Mouse (Mus musculus) embryonic facial prominence, embryonic 13.5 days (tissue): ENCODE results near the gene Sh3gl3. TPM values are rescaled to one million over a fixed set of nuclear protein-coding genes. Genes with fewer than 3 reads are reported as not detected.

Experiments
- ATAC-seq: fragments of 200-750 bp; cut with Nextera tagmentation; 2 replicates; pipeline ENCODE4 v1.8.0; 2017; ENCODE audit warnings: low read depth; ENCODE audit not compliant: insufficient number of reproducible peaks, insufficient read depth, low FRiP score, low TSS enrichment
- H3K27ac ChIP-seq: fragments of 300-500 bp; sonication (generic); 2 replicates; pipeline ENCODE4 v1.5.1; 2015; ENCODE audit warnings: moderate library complexity, mild to moderate bottlenecking, inconsistent platforms
- H3K27me3 ChIP-seq: fragments of 300-500 bp; sonication (generic); 2 replicates; pipeline ENCODE4 v1.6.1; 2015; ENCODE audit warnings: mild to moderate bottlenecking, inconsistent platforms
- H3K36me3 ChIP-seq: fragments of 300-500 bp; sonication (generic); 2 replicates; pipeline ENCODE4 v1.6.1; 2015; ENCODE audit warnings: mild to moderate bottlenecking, inconsistent platforms
- H3K4me1 ChIP-seq: fragments of 300-500 bp; sonication (generic); 2 replicates; pipeline ENCODE4 v1.6.1; 2015; ENCODE audit warnings: inconsistent platforms
- H3K4me2 ChIP-seq: fragments of 300-500 bp; sonication (generic); 2 replicates; pipeline ENCODE4 v1.6.1; 2015; ENCODE audit warnings: moderate library complexity, mild to moderate bottlenecking, inconsistent platforms
- H3K4me3 ChIP-seq: fragments of 300-500 bp; sonication (generic); 2 replicates; pipeline ENCODE4 v1.5.1; 2015; ENCODE audit warnings: mild to moderate bottlenecking, inconsistent platforms
- H3K9ac ChIP-seq: fragments of 300-500 bp; sonication (generic); 2 replicates; pipeline ENCODE4 v1.6.1; 2015; ENCODE audit warnings: mild to moderate bottlenecking, inconsistent platforms
- H3K9me3 ChIP-seq: fragments of 300-500 bp; sonication (generic); 2 replicates; pipeline ENCODE4 v1.6.1; 2016; ENCODE audit warnings: inconsistent platforms
- WGBS: fragments of 180-500 bp; shearing (Covaris S2); methylation state at CpG from one replicate; pipeline ENCODE4 v1.1.7; 2015; ENCODE audit warnings: mixed read lengths; 5-methylcytosine and 5-hydroxymethylcytosine counted together
- polyA plus RNA-seq: library from polyadenylated mRNA; unstranded; fragments of >200 nt; fragmentation: Nextera tagmentation; extraction: Ambion mirVana; gene quantifications from 2 replicates; pipeline ENCODE4 v1.2.1, GENCODE M21; 2015

Sh3gl3 gene
- polyA plus RNA-seq, 1 experiment from 2014 or later: 31.3 TPM

DNA sequence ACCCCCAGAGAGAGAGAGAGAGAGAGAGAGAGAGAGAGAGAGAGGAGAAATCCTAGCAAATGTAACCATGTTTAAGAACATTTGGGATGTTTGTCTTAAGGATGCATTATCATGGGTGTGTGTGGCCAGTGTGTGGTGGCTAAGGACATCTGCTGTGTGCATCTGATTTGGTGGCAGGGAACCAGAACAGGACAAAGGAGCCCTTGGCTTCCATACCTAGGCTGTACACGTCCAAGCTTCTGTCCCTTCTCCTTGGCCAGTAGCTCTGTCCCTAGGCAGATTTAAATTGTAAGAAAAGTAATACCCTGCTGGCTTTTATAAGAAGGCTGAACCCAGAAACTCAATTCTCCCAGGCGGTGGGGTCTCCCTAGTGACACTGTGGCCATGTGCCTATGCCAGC is 121.0 kb downstream of the Sh3gl3 start:
- H3K27ac ChIP-seq: no peak overlapping the region
- no peak for ATAC-seq

DNA sequence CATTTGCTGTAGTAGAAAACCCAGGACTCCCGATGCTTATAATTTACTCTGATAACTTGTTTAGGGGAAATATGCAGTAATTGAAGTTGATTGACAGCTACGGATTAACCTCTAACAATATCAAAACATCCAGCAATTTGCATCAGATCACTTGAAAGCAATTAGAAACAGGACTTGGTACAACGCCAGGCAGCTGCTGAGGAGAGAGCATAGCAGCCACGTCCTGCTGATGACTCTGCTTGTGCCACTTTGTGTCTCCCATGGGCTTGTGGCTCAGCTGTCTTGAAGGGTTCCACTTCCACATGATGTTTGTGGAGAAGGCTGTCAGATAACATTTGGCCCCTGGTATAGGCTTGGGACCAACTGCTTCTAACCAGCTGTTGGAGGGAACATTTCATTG is 134.8 kb downstream of the Sh3gl3 start:
- 26% methylated on average over 4 of the region's 4 CpGs for WGBS
- no peak overlapping the region for H3K4me2 ChIP-seq
- H3K4me3 ChIP-seq: no peak overlapping the region
- H3K9me3 ChIP-seq: no peaks in the 10 kb centered on the region
- H3K27ac ChIP-seq: no peak overlapping the region
- no peak for ATAC-seq
- peaks cover 9% of the 10 kb centered on the region; the same call in 1 of the 2 replicates for H3K27me3 ChIP-seq
- H3K36me3 ChIP-seq: no peaks in the 10 kb centered on the region
- H3K4me1 ChIP-seq: no peaks in the 10 kb centered on the region
- H3K9ac ChIP-seq: no peak overlapping the region

More for the DNA sequence above, 121.0 kb downstream of the Sh3gl3 start:
- no peak overlapping the region for H3K4me3 ChIP-seq
- H3K9ac ChIP-seq: no peak overlapping the region
- H3K36me3 ChIP-seq: no peaks in the 10 kb centered on the region
- peaks cover 24% of the 10 kb centered on the region for H3K4me1 ChIP-seq
- H3K4me2 ChIP-seq: no peak overlapping the region
- no peaks in the 10 kb centered on the region for H3K27me3 ChIP-seq
- no peaks in the 10 kb centered on the region for H3K9me3 ChIP-seq
- WGBS: 79% methylated on average over 2 of the region's 2 CpGs

DNA sequence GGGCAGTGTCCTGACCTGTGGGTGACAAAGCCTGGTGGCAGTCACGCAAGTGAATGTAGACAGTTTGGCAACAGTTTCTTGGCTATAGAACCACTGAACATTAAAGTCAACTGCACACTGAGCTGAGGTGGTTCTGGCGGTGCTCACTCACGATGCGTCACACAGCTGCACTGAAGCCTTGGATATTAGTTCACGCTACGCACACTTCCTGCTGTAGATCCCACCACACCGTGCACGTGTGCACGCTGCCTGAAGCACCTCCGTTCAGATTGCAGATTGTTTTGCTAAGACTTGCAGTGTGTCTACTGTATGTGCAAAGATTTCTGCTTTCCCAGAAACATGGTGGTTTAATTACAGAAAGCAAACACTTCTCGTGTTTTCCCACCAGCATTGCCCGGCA is 144.9 kb downstream of the Sh3gl3 start:
- ATAC-seq: no peak
- 56% methylated on average over 12 of the region's 12 CpGs for WGBS
- no peak overlapping the region for H3K9ac ChIP-seq
- H3K4me1 ChIP-seq: peaks cover 14% of the 10 kb centered on the region
- no peak overlapping the region for H3K27ac ChIP-seq
- peak overlapping the region; percentile 24; the same call in 1 of the 2 replicates for H3K4me2 ChIP-seq
- peaks cover 4% of the 10 kb centered on the region; the same call in 1 of the 2 replicates for H3K27me3 ChIP-seq
- H3K36me3 ChIP-seq: no peaks in the 10 kb centered on the region
- no peak overlapping the region for H3K4me3 ChIP-seq
- H3K9me3 ChIP-seq: no peaks in the 10 kb centered on the region

DNA sequence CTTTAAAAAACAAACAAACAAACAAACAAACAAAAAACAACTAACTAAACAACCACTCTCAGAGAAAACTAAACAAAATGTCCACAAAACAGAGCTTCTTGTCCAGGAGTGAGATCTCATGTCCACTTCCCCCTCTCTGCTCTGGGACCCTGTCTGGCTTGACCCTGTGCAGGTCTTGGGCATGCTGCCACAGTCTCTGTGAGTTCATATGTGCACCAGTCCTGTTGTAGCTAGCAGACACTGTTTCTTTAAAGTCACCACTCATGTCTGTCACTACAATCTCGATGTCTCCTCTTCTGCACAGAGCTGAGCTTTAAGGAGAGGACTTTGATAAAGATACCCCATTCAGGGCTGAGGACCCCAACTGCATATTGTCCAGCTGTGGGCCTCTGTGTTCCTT is 153.0 kb downstream of the Sh3gl3 start:
- 60% methylated on average over 1 of the region's 1 CpGs for WGBS
- no peak for ATAC-seq
- Histone ChIP-seq H3K9ac (no peak overlapping the region), H3K4me2 (no peak overlapping the region), H3K4me3 (no peak overlapping the region), H3K4me1 (no peaks in the 10 kb centered on the region), H3K27me3 (peaks cover 31% of the 10 kb centered on the region), H3K27ac (no peak overlapping the region), H3K9me3 (no peaks in the 10 kb centered on the region), H3K36me3 (no peaks in the 10 kb centered on the region)

DNA sequence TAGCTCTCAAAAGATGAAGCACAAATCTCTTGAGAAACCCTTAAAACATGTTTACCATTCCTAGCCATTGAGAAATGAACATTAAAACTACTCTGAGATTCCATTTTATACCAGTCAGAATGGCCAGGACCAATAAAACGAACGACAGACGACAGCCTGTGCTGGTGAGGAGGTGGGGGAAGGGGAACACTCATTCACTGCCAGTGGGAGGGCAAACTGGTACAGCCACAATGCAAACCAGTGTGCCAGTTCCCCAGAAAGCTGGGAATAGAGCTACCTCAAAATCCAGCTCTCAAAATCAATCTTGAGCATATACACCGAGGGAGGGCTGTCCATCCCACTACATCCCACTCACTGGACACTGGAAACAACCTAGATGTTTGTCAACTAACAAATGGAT is 153.6 kb downstream of the Sh3gl3 start:
- no peaks in the 10 kb centered on the region for H3K36me3 ChIP-seq
- no peaks in the 10 kb centered on the region for H3K4me1 ChIP-seq
- H3K9me3 ChIP-seq: no peaks in the 10 kb centered on the region
- H3K4me3 ChIP-seq: no peak overlapping the region
- no peak overlapping the region for H3K4me2 ChIP-seq
- H3K27ac ChIP-seq: no peak overlapping the region
- ATAC-seq: no peak
- H3K27me3 ChIP-seq: peaks cover 36% of the 10 kb centered on the region
- 67% methylated on average over 4 of the region's 4 CpGs for WGBS
- H3K9ac ChIP-seq: no peak overlapping the region

DNA sequence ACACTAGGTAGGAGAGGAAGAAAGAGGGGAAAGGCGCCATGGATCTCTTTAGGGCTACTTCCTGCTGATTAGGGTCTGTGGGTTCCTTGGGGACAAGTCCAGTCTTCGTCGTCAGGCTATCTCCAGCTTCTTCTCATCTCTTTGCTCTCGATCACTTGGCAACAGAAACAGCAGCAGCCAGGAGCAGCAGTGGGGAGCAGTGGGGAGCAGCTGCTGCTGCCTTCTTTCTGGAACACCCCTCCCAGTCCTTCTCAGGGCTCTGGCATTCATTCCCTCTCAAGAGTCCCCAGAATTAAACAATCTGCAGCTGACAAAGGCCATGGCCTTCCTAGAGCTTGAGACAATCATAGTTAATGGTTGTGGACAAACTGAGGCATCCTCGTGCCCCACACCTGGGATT is 154.2 kb downstream of the Sh3gl3 start:
- WGBS: 66% methylated on average over 5 of the region's 5 CpGs
- H3K4me3 ChIP-seq: no peak overlapping the region
- H3K36me3 ChIP-seq: no peaks in the 10 kb centered on the region
- H3K9me3 ChIP-seq: no peaks in the 10 kb centered on the region
- peaks cover 38% of the 10 kb centered on the region for H3K27me3 ChIP-seq
- H3K4me1 ChIP-seq: no peaks in the 10 kb centered on the region
- H3K9ac ChIP-seq: no peak overlapping the region
- no peak for ATAC-seq
- no peak overlapping the region for H3K4me2 ChIP-seq
- no peak overlapping the region for H3K27ac ChIP-seq

DNA sequence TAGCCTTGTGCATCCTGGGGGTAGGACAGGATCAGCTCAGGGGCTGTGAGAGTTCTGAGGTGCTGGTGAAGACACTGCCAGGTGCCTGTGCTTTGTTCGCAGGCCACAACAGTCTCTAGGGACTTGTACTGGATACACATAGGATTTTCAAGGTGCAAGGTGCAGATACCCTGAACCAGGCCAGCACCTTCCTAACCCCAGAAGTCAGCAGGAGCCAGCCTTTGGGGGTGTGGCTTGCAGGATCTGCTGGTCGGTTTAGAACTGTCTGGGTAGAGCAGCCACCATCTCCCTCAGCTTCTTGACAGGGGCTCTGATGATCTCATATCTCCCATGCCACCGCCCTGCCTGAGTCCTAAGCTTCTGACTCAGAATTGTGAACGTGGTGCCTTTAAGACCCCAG is 156.2 kb downstream of the Sh3gl3 start:
- Histone ChIP-seq H3K27ac (no peak overlapping the region), H3K4me3 (no peak overlapping the region), H3K4me1 (peaks cover 1% of the 10 kb centered on the region; the same call in 1 of the 2 replicates), H3K36me3 (no peaks in the 10 kb centered on the region), H3K27me3 (peaks cover 55% of the 10 kb centered on the region), H3K4me2 (no peak overlapping the region), H3K9ac (no peak overlapping the region), H3K9me3 (no peaks in the 10 kb centered on the region)
- no peak for ATAC-seq
- 63% methylated on average over 4 of the region's 4 CpGs for WGBS

GRCm38 (mm10) chr7:82330860-82331259 is 157.2 kb downstream of the Sh3gl3 start:
- Histone ChIP-seq H3K4me1 (peaks cover 11% of the 10 kb centered on the region), H3K4me2 (no peak overlapping the region), H3K9me3 (no peaks in the 10 kb centered on the region), H3K27me3 (peaks cover 65% of the 10 kb centered on the region), H3K36me3 (no peaks in the 10 kb centered on the region), H3K4me3 (no peak overlapping the region), H3K9ac (no peak overlapping the region), H3K27ac (no peak overlapping the region)
- no peak for ATAC-seq
- 67% methylated on average over 6 of the region's 6 CpGs for WGBS

DNA sequence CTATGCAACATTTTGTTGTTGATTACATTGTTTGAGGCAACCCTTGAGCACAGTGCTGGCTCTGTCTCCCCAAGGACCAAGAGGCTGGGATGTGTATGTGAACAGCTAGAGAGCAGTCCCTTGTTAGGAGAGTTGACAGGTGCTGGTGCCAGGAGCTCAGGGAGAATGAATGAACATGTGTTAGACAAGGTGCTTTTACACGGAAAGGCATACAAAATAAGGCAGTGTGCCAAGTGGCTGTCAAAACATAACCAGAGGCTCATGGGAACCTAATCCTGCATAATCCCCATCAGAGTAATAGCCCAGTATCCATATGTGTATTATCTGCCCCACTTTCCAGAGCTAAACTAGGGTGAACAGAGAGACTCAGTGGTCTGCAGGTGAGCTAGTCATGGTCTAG is 160.4 kb downstream of the Sh3gl3 start:
- Histone ChIP-seq H3K27ac (no peak overlapping the region), H3K27me3 (peaks cover 84% of the 10 kb centered on the region), H3K36me3 (no peaks in the 10 kb centered on the region), H3K9ac (no peak overlapping the region), H3K4me1 (peaks cover 35% of the 10 kb centered on the region), H3K4me2 (no peak overlapping the region), H3K4me3 (no peak overlapping the region), H3K9me3 (no peaks in the 10 kb centered on the region)
- ATAC-seq: no peak
- 38% methylated on average over 1 of the region's 1 CpGs for WGBS

- Histone ChIP-seq H3K4me3 (peak within 1 kb of the TSS; percentile 56), H3K9ac (peak within 1 kb of the TSS; percentile 67), H3K4me1 (peaks cover 35% of the 10 kb centered on the region), H3K9me3 (no peaks in the 10 kb centered on the region), H3K27ac (no peak within 1 kb of the TSS), H3K36me3 (no peaks in the 10 kb centered on the region), H3K27me3 (peaks cover 93% of the 10 kb centered on the region), H3K4me2 (peak within 1 kb of the TSS; percentile 91)
- WGBS: 1% methylated on average over 95 of the region's 95 CpGs
- 0 out of 2 replicates have a peak, but pooled peaks have one; percentile 22 for ATAC-seq
Measured at GRCm38 (mm10) chr7:82335211-82336121, 161.8 kb downstream of the Sh3gl3 start, which contains the start of gene Adamtsl3. TSS of gene Adamtsl3 (plus strand) at chr7:82335694.

- Histone ChIP-seq H3K4me3 (peak overlapping the region; percentile 56), H3K27me3 (peaks cover 92% of the 10 kb centered on the region), H3K9ac (peak overlapping the region; percentile 67), H3K27ac (no peak overlapping the region), H3K4me1 (peaks cover 35% of the 10 kb centered on the region), H3K36me3 (no peaks in the 10 kb centered on the region), H3K4me2 (peak overlapping the region; percentile 91), H3K9me3 (no peaks in the 10 kb centered on the region)
- WGBS: under 1% methylated on average over 34 of the region's 34 CpGs
- no peak for ATAC-seq
Measured at GRCm38 (mm10) chr7:82336132-82336531, 162.5 kb downstream of the Sh3gl3 start.

- Histone ChIP-seq H3K27ac (no peak overlapping the region), H3K4me3 (no peak overlapping the region), H3K4me1 (peaks cover 38% of the 10 kb centered on the region), H3K36me3 (no peaks in the 10 kb centered on the region), H3K4me2 (peak overlapping the region; percentile 91; the same call in 1 of the 2 replicates), H3K27me3 (peaks cover 78% of the 10 kb centered on the region), H3K9me3 (no peaks in the 10 kb centered on the region), H3K9ac (no peak overlapping the region)
- 43% methylated on average over 9 of the region's 9 CpGs for WGBS
- ATAC-seq: peak; percentile 45; the same call in 1 of the 2 replicates
Measured at GRCm38 (mm10) chr7:82338121-82338520, 164.5 kb downstream of the Sh3gl3 start.
